Mouse (Mus musculus): ENCODE results near the gene Abhd2.

Gene Abhd2

DNA sequence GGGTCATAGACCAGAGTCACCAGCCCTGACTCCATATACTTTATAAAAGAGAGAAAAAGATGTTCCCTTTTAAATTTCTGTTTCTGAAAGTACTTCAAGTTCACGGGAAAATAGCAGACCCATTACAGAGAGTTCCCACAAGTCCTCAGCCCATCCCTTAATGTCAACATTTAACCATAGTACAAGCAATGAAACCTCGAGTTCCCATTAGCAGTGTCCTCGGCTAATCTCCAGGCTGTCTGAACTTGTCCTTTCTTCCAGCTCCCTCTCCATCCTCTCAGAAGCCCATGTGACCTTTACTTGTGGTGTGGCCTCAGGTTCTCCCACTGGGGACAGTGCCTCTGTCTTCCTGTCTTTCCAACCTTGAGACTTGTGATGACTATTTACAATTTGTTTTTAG is 60.4 kb downstream of the Abhd2 start:
- DNase-seq: no peak

DNA sequence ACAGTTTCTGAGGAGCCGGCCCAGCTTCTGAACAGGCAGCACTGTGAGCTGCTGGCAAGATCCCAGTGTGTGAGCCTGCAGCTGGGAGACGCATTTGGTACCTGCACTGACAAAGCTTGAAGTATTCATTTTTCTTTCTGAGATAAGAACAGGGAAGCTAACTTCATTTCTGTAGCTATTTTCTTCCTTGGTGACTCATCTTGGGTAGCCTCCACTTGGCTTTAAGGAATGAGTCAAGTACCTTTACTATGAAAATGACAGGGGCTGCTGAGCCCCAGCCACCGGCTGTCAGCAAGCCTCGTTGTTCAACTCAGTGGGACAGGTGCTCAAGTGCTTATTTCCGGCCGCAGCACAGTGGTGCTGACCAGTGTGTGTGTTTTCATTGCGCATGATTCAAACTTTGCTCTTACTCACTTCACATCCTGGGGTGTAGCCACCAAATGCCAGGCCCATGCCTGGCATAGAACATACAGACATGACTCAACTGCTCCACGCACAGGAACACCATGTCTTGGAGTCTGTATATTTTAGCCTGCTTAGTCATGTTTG is 63.4 kb downstream of the Abhd2 start:
- no peak for DNase-seq

DNA sequence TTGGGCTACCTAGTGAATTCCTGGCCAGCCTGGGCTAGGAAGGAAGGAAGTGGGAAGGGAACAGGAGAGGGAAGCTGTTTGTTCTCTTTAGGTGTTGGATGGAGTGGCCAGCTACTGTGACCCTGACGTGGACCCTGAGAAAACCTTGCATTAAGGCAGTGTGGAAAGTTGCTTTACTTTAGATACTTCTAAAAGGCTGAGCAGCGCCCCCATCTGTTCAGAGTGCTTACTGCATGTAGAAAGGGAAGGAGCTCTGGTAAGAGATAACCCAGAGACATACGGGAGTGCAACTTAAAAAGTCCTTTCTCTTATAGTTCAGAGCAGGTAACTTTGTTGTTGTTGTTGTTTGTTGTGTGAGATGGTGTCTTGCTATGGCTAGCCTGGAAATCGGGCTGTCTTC is 72.9 kb downstream of the Abhd2 start:
- peak; percentile 50 to 81 for DNase-seq

GRCm38 (mm10) chr7:79346555-79347075 is 73.6 kb downstream of the Abhd2 start:
- no peak for DNase-seq

GRCm38 (mm10) chr7:79347108-79347813 is 74.3 kb downstream of the Abhd2 start:
- no peak for DNase-seq

- no peak for DNase-seq
Observed at GRCm38 (mm10) chr7:79348816-79349215, 75.8 kb downstream of the Abhd2 start.

GRCm38 (mm10) chr7:79349738-79350386 is 76.9 kb downstream of the Abhd2 start:
- peak; percentile 88 to 89 for DNase-seq

DNA sequence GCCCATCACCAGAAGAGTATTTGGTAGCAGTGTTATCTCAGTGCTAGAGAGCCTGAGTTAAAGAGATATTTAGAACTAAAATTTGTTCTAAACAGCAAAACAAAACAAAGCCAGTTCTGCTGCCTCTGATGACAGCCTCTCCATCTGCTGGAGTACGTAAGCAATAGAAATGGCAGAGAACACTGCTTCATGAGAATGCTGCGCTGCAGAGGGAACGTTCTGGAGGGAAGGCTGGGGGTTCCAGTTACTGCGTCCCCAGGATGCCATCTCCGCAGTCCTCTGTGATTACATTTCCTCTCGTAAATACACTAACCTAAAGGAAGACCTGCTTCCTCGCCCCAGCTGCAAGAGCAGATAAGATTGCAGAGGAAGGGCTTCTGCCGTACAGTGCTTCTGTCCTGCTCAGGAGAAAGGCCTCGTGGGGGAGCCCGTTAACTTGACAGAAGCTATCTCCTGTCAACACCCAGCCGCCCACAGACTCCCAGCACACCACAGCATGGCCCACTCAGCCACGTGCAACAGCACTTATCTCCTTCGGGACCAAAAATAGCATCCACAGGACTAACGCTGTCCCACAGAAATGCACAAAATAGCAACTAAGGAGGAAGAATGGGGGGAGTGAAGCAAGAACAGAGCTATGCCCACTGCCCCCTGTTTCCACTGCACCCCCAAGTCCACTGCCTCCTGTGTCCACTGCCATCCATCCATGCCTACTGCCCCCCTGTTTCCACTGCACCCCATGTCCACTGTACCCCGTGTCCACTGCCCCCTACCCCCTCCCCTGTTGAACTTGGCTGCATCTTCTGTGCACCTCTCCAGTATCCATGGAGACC is 85.6 kb downstream of the Abhd2 start:
- DNase-seq: no peak

GRCm38 (mm10) chr7:79359183-79359435 is 86.1 kb downstream of the Abhd2 start:
- DNase-seq: no peak

DNA sequence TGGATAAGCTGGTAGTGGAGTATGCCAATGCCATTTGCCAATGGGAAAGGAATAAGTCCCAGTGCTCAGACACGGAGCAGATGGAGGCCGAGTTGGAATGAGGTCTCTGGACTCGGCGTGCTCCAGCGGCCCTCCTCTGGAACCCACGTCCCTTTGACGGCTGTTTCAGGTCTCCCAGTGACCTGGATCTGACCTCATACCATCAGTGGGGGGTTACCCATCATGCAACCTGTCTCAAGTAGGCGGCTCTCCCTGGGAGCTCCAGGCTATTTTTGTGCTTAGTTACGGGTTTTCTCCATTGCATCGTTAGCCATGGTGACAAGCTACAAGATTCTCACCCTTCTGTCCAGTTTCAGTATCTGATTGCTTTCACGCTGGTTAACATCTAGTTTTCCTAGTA is 87.1 kb downstream of the Abhd2 start:
- DNase-seq: peak; percentile 34 to 46

GRCm38 (mm10) chr7:79362208-79362607 is 89.2 kb downstream of the Abhd2 start:
- peak; percentile 25 to 31 for DNase-seq

GRCm38 (mm10) chr7:79362830-79363229 is 89.8 kb downstream of the Abhd2 start:
- DNase-seq: no peak

- peak; percentile 51 to 52 for DNase-seq
Observed at GRCm38 (mm10) chr7:79363370-79364043, 90.5 kb downstream of the Abhd2 start.

GRCm38 (mm10) chr7:79368664-79369063 is 95.7 kb downstream of the Abhd2 start:
- no peak for DNase-seq

DNA sequence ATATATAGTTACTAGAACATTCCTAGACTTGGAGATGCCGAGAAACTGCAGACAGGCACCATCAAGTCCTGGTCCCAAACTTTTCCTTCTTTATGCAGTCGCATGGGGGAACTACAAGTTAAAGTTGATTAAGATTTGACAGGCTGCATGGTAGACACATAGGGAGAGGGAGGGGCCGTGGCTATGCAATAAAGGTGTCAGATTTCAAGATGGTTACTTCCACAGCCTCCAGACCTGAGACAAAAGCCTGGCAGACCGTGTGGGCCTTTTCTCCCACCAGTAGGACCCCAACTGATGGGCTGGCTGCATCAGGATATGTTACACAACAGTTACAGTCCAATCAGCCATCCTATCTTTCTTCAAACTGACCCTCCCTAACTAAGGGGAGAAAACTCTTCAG is 96.4 kb downstream of the Abhd2 start:
- no peak for DNase-seq

GRCm38 (mm10) chr7:79371321-79371879 is 98.4 kb downstream of the Abhd2 start:
- peak; percentile 71 to 82 for DNase-seq

DNA sequence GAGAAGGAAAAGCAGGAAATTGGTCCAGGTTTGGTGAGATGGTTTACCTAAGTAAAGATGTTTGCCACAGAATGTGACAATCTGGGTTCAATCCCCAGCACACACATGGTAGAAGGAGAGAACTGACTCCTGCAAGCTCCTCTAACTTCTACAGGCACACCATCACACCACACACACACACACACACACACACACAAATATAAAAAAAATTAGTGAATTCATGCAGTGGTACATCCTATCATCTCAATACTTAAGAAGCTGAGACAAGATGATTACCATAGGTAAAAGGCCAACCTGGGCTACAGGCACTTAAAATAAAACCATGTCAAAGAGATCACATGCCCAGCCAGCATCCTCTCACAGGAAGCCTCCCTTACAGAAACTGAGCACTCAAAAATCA is 101.0 kb downstream of the Abhd2 start:
- no peak for DNase-seq

DNA sequence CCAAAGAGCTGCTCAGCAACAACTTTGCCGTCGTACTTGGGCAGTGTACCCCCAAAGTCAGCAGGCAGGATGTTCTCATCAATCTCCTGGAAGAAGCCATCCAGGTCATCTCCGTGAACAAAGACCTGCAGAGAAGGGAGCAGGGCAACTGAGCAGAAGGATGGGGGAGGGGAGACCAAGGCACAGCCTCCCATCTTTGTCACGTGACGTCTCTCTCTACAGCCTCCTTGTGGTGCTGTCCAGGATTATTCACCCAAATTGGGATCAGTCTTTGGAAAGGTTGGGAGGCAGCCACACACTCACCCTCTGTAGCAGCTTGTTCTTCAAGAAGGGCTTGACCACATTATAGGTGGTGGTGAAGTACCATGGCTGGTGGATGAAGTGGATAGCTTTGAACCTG is 102.6 kb downstream of the Abhd2 start:
- DNase-seq: no peak

DNA sequence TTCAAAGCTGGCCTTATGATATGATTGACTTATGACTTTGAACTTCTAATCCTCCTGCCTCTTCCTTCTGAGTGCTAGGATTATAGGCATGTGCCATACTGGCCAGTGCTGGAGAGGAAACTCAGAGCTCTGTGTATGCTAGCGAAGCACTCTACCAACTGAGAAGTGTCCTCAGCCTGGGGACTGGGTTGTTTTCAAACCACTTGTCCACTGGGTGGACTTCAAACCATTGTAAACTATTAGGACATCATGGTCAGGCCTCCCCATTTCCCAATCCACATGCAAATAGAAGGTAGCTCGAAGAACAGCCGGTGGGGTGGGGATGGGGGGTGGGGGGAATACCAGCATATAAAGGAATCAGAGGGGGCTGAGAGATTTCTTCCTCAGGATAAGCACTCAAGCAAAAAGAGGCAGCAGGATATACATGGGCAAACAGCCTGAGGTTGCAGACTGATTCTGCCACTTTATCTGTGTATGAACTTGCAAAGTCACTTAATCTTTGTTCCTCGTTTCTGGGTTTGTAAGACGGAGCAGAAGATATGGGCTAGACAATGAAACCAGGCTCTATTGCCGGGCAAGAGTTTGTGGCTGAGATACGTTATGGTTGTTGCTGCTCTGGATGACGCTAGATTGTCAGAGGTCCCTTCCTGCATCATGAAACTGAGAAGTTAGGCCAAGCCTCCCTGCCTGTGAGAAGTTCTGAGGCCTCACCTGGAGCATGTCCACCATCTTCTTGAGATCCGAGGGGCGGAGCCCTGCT is 103.7 kb downstream of the Abhd2 start:
- no peak for DNase-seq

- peak; percentile 60 to 70 for DNase-seq
Observed at GRCm38 (mm10) chr7:79386422-79387133, 113.6 kb downstream of the Abhd2 start, which contains the start of gene Rlbp1. Rlbp1 (minus strand) TSS chr7:79387048.

DNA sequence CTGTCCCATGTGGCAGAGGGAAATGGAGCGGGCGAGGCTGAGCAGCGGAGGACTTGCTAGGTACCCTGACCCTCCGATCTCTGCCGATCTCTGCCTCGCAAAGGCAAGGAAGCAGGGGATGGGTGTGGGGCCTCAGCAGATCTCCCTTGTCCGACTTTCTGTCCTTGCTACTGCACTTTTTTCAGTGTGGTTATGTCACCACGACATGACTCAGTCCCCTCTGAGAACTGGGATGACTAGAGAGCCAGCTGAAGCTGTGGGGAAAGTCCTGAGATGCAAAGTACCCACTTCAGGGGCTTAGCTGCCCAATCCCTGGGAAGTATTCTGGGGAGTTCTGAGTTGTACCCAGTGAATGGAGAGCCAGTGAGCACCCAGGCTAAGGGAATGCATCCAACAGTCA is 114.1 kb downstream of the Abhd2 start:
- DNase-seq: no peak
